Mouse (Mus musculus): Measurements from ENCODE around the gene Dcaf17.

GRCm38 (mm10) chr2:71134836-71135235 is 79.7 kb downstream of the Dcaf17 start:
- TF ChIP-seq POLR2A (IDR thresholded peaks at IDR 0.05; ENCODE audit: borderline replicate concordance, control insufficient read depth, low read depth, low read length) (no peak), CTCF (IDR thresholded peaks at IDR 0.05; ENCODE audit: control insufficient read depth, insufficient read depth, low read length) (no peak)

All from bone marrow, adult 2 months (tissue).